Mouse (Mus musculus): ENCODE data around the gene Upf3b.
A peak's percentile ranks its signal among the peaks of the same experiment; 100 is the strongest.
"Not testable (repeated sequence)": the region's sequence is repeated elsewhere in the genome, so short reads cannot be mapped to it uniquely, and the experiment has no call there.

Upf3b gene

GRCm38 (mm10) chrX:37080345-37080744, 29.8 kb downstream of the Upf3b start:
- not testable (repeated sequence) for DNase-seq (ENCODE audit: low read depth, low spot score)

- DNase-seq (ENCODE audit: low read depth, low spot score) = no peak
Measured at GRCm38 (mm10) chrX:37076651-37077050, 33.5 kb downstream of the Upf3b start.

- DNase-seq (ENCODE audit: low read depth, low spot score) = peak; percentile 55
Measured at GRCm38 (mm10) chrX:37074262-37074892, 35.7 kb downstream of the Upf3b start.

GRCm38 (mm10) chrX:37068766-37069165, 41.4 kb downstream of the Upf3b start:
- no peak for DNase-seq (ENCODE audit: low read depth, low spot score)

- DNase-seq (ENCODE audit: low read depth, low spot score) = no peak
Measured at GRCm38 (mm10) chrX:37067299-37067698, 42.8 kb downstream of the Upf3b start.

GRCm38 (mm10) chrX:37063902-37064301, 46.2 kb downstream of the Upf3b start:
- no peak for DNase-seq (ENCODE audit: low read depth, low spot score)

- DNase-seq (ENCODE audit: low read depth, low spot score) = no peak
Measured at GRCm38 (mm10) chrX:37048890-37049823, 61.0 kb downstream of the Upf3b start.

GRCm38 (mm10) chrX:37048066-37048889, 61.8 kb downstream of the Upf3b start, which contains the start of gene Sowahd:
TSS of gene Sowahd (plus strand) at chrX:37048845.
- DNase-seq (ENCODE audit: low read depth, low spot score) = no peak

GRCm38 (mm10) chrX:37042726-37043125, 67.4 kb downstream of the Upf3b start:
- DNase-seq (ENCODE audit: low read depth, low spot score) = peak; percentile 59

Measured in brain, adult 2 months (tissue).